Mouse (Mus musculus) bone marrow macrophage, adult 2 months (primary cell): ENCODE measurements at regions not wholly inside any gene's neighbourhood (a gene's known extent, or its start where the extent isn't known, plus 50 kb on each side); places are given as distances from the start of the nearest gene placed in this dataset.

ENCODE experiments used
- CTCF ChIP-seq: IDR thresholded peaks from 2 replicates; pipeline ENCODE4 v1.5.1; 2012; ENCODE audit warnings: low read depth, mild to moderate bottlenecking, low read length, moderate library complexity
- POLR2A ChIP-seq: IDR thresholded peaks from 2 replicates; pipeline ENCODE4 v1.6.1; 2012; ENCODE audit warnings: mild to moderate bottlenecking, low read depth, low read length, borderline replicate concordance

DNA sequence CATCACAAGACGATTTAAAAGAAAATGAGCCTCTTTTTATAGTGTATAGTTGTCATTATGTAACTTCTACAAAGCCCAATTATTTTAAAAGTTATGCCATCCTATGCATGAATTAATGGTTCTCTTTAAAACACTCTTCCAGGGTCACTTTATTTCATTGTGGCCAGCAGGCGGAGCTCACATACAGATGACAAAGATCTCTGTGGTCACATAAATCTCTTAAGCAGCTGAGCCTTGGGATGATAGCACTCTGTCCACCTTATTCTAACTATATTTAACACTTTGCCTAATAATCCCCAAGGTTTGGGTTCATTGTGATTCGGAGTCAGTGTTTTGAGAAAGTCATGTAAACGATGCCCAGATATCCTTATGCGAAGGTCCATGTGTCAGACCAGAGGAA lies 56.9 kb upstream of the Phactr1 start:
- TF ChIP-seq POLR2A (no peak), CTCF (no peak)
